8 mouse cellular contexts compared by ENCODE assay signal in the genomic region with DNA sequence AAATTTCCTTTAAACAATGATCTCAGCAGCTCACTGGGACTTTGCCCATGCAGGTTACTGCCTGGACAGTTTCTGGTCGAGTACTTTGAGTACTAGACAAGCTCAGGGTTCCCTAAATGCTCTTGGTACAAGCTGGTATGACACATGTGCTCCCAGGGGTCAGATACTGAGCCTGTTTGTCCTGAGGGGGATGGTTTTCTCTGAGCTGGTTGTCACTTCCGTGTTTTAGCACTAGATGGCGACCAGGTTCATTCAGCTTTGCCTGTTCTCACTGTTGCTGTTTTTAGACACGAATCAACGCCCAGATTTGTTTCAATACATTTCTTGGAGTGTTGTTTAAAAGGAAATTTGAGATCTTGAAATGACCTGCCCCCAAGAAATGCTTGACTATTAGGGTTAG. TPM values are rescaled to one million over a fixed set of nuclear protein-coding genes. Genes with fewer than 3 reads are reported as not detected.
DNase-seq lines count a peak whose midpoint lies in the region; ATAC-seq and TF ChIP-seq lines count a peak whose summit lies in the region.

No protein-coding gene starts in this region.

- H3K9ac ChIP-seq in forebrain, embryonic 12.5 days = no peak overlapping the region
- peak overlapping the region; percentile 37; the same call in 1 of the 2 replicates for H3K9ac ChIP-seq in embryonic facial prominence, embryonic 14.5 days (ENCODE audit: low read depth, low read length)
- no peak overlapping the region for H3K9ac ChIP-seq in lung, embryonic 14.5 days

- H3K9me3 ChIP-seq in forebrain, embryonic 10.5 days = no peaks in the 10 kb centered on the region
- H3K9me3 ChIP-seq in forebrain, embryonic 12.5 days = no peaks in the 10 kb centered on the region
- H3K9me3 ChIP-seq in embryonic facial prominence, embryonic 14.5 days (ENCODE audit: control insufficient read depth, low read length) = no peaks in the 10 kb centered on the region
- no peaks in the 10 kb centered on the region for H3K9me3 ChIP-seq in lung, embryonic 14.5 days (ENCODE audit: low read depth, low read length)

- 20% methylated on average over 5 of the region's 5 CpGs for WGBS in forebrain, embryonic 10.5 days
- WGBS in forebrain, embryonic 12.5 days = 11% methylated on average over 5 of the region's 5 CpGs
- 3% methylated on average over 5 of the region's 5 CpGs for WGBS in embryonic facial prominence, embryonic 14.5 days
- WGBS in lung, embryonic 14.5 days = 4% methylated on average over 5 of the region's 5 CpGs

- H3K27ac ChIP-seq in forebrain, embryonic 10.5 days = no peak overlapping the region
- no peak overlapping the region for H3K27ac ChIP-seq in forebrain, embryonic 12.5 days
- H3K27ac ChIP-seq in embryonic facial prominence, embryonic 14.5 days (replicated peaks; ENCODE audit: low read depth, low read length) = no peak overlapping the region
- no peak overlapping the region for H3K27ac ChIP-seq in lung, embryonic 14.5 days (ENCODE audit: low read depth)

- no peak overlapping the region for H3K4me3 ChIP-seq in forebrain, embryonic 10.5 days
- no peak overlapping the region for H3K4me3 ChIP-seq in forebrain, embryonic 12.5 days (replicated peaks)
- H3K4me3 ChIP-seq in embryonic facial prominence, embryonic 14.5 days (ENCODE audit: low read depth, low read length) = no peak overlapping the region
- H3K4me3 ChIP-seq in lung, embryonic 14.5 days (ENCODE audit: low read depth, low read length) = no peak overlapping the region

- ATAC-seq in forebrain, embryonic 12.5 days (ENCODE audit: low FRiP score) = no peak
- ATAC-seq in embryonic facial prominence, embryonic 14.5 days (ENCODE audit: low read depth) = no peak
- no peak for ATAC-seq in lung, embryonic 14.5 days (ENCODE audit: insufficient read depth)

- no peaks in the 10 kb centered on the region for H3K27me3 ChIP-seq in forebrain, embryonic 10.5 days (ENCODE audit: poor library complexity, severe bottlenecking)
- no peaks in the 10 kb centered on the region for H3K27me3 ChIP-seq in forebrain, embryonic 12.5 days
- H3K27me3 ChIP-seq in embryonic facial prominence, embryonic 14.5 days (replicated peaks; ENCODE audit: control insufficient read depth, insufficient read depth, low read length) = no peaks in the 10 kb centered on the region
- H3K27me3 ChIP-seq in lung, embryonic 14.5 days (ENCODE audit: insufficient read depth, low read length) = no peaks in the 10 kb centered on the region

- no peaks in the 10 kb centered on the region for H3K36me3 ChIP-seq in forebrain, embryonic 10.5 days (replicated peaks)
- H3K36me3 ChIP-seq in forebrain, embryonic 12.5 days (replicated peaks) = 0 out of 2 replicates have a peak, but pooled peaks cover 4% of the 10 kb centered on the region
- H3K36me3 ChIP-seq in embryonic facial prominence, embryonic 14.5 days (ENCODE audit: control insufficient read depth, insufficient read depth, low read length) = no peaks in the 10 kb centered on the region
- H3K36me3 ChIP-seq in lung, embryonic 14.5 days (ENCODE audit: insufficient read depth) = no peaks in the 10 kb centered on the region

- peaks cover 19% of the 10 kb centered on the region for H3K4me1 ChIP-seq in forebrain, embryonic 10.5 days
- peaks cover 16% of the 10 kb centered on the region for H3K4me1 ChIP-seq in forebrain, embryonic 12.5 days
- H3K4me1 ChIP-seq in embryonic facial prominence, embryonic 14.5 days (ENCODE audit: control insufficient read depth, insufficient read depth, low read length) = peaks cover 16% of the 10 kb centered on the region
- no peaks in the 10 kb centered on the region for H3K4me1 ChIP-seq in lung, embryonic 14.5 days (ENCODE audit: insufficient read depth)

- no peak overlapping the region for H3K4me2 ChIP-seq in forebrain, embryonic 12.5 days
- H3K4me2 ChIP-seq in embryonic facial prominence, embryonic 14.5 days (ENCODE audit: low read depth, low read length) = no peak overlapping the region
- no peak overlapping the region for H3K4me2 ChIP-seq in lung, embryonic 14.5 days

- TF ChIP-seq CTCF in lung, embryonic 14.5 days (IDR thresholded peaks at IDR 0.05; ENCODE audit: low read depth) = peak; percentile 78

- DNase-seq in forebrain, embryonic 10.5 days (ENCODE audit: extremely low spot score, low spot score) = peak; percentile 52
- DNase-seq in 3T3-L1 (ENCODE audit: low read depth, low spot score) = peak; percentile 91
- DNase-seq in adrenal gland, postnatal 10 days = peak; percentile 62
- peak; percentile 62 for DNase-seq in embryonic facial prominence, embryonic 14.5 days (ENCODE audit: low spot score)
- DNase-seq in kidney, postnatal 10 days = peak; percentile 65
- peak; percentile 84 for DNase-seq in lung, embryonic 14.5 days
- DNase-seq in right cerebral cortex, postnatal 4 days = peak; percentile 52

RNA-seq across cellular contexts. Expression of a gene that starts 2.6 kb away (rescaled TPM):
- 194 and 207 TPM in 2 replicates for polyA plus RNA-seq in forebrain, embryonic 10.5 days (2016; fragmentation: Nextera tagmentation; extraction: Ambion mirVana)
- 205 and 215 TPM in 2 replicates for polyA plus RNA-seq in forebrain, embryonic 12.5 days (2016; fragmentation: Nextera tagmentation; extraction: Ambion mirVana)
- 10 to 100 TPM; 67.7 to 71.7 TPM for total RNA-seq in adrenal gland, postnatal 10 days (2021)
- 198 and 210 TPM in 2 replicates for polyA plus RNA-seq in embryonic facial prominence, embryonic 14.5 days (2014; fragmentation: Nextera tagmentation; extraction: Ambion mirVana)
- 207 and 221 TPM in 2 replicates for polyA plus RNA-seq in lung, embryonic 14.5 days (2014; fragmentation: Nextera tagmentation; extraction: Ambion mirVana)
